Mouse (Mus musculus) naive thymus-derived CD4-positive, alpha-beta T cell, adult 2 months (primary cell): Measurements from ENCODE around the gene Wdr6.
"Not testable (repeated sequence)": the region's sequence is repeated elsewhere in the genome, so short reads cannot be mapped to it uniquely, and the experiment has no call there.

Experiments used
- DNase-seq: peaks from one replicate; pipeline ENCODE4 v3.0.0-alpha.2; 2011; ENCODE audit warnings: low read depth

Wdr6 gene

GRCm38 (mm10) chr9:108578545-108579343, at the start of gene Wdr6:
TSS of gene Wdr6 (minus strand) at chr9:108578739.
- peak; percentile 93 for DNase-seq

- peak; percentile 28 for DNase-seq
Observed at GRCm38 (mm10) chr9:108628141-108628540, 49.6 kb upstream of the Wdr6 start.

DNA sequence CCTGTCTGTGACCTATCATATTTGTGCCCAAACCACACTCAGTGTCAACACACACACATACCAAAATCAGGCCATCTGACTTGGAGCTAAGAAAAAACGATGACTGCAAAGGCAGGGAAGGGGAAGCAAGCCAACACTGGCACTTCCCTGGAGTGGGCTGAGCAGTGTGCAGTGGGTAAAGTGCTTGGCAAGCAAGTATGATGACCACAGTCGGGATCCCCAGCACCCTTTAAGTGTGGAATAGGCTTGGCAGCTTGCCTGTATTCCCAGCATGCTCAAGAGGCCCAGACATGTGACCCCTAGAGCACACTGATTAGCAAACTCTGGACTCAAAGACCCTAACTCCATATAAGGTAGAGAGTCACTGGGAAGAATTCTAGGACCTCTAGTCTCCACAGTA, 48.0 kb upstream of the Wdr6 start:
- DNase-seq = no peak

- peak; percentile 67 for DNase-seq
Observed at GRCm38 (mm10) chr9:108617301-108617700, 38.8 kb upstream of the Wdr6 start.

GRCm38 (mm10) chr9:108611488-108611887, 32.9 kb upstream of the Wdr6 start:
- no peak for DNase-seq

DNA sequence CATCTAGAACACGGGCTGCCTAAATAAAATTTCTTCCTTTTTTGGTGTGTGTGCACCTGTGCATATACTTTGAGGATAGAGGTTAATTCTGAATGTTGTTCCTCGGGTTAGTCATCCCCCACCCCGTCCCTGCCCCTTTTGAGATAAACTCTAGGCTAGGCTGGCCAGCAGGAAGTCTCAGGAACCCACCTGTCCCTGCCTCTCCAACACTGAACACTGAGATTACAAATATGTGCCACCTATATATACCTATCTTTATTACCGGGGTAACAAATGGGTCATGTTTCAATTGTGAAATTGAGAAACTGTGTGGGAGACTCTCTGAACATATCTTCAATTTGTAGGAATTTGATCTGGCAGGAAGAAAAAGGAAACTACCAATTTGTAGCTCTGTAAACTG, 30.4 kb upstream of the Wdr6 start:
- no peak for DNase-seq

DNA sequence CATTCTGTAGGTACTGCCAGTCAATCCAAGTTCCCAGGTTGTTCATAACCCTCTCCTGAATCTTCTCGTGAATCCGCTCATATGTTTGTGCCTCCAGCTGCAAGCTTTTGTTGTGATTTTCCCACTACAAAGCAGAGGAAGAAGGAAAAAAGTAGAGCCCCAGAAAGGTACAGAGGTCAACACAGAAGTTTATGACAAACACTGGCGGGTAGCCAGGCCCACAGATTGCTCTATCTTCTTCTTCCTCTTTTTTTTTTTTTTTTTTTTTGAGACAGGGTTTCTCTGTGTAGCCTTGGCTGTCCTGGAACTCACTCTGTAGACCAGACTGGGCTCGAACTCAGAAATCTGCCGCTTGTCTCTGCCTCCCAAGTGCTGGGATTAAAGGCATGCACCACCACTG, 29.4 kb upstream of the Wdr6 start:
- not testable (repeated sequence) for DNase-seq

DNA sequence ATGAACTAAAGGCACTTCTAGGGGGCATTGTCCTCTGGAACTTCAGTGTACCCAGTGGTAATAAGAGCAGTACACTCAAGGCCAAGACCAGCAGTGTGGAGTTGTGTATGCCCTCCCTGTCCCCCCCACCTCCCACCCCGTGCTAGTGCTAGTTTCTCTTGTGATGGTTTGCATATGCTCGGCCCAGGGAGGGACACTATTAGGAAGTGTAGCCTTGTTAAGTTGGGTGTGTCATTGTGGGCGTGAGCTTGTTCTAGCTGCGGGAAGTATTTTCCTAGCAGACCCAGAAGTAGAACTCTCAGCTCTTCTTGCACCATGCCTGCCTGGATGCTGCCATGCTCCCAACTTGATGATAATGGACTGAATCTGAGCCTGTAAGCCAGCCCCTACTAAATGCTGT, 23.4 kb upstream of the Wdr6 start:
- DNase-seq = no peak

DNA sequence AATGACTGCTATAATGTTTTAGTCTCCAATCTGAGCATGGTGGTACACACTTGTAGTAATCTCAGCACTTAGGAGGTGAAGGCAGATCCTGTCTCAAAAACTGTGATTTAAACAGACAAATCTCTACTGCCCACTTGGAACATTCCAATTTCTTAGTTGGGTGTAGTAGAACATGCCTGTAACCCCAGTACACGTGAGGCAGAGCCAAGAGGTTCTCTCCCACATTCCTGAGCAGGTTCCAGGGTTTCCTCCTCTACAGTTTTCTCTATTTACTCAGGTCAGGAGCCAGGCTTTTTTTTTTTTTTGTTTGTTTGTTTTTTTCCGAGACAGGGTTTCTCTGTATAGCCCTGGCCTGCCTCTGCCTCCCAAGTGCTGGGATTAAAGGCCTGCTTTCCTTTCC, 21.5 kb upstream of the Wdr6 start:
- DNase-seq = no peak

DNA sequence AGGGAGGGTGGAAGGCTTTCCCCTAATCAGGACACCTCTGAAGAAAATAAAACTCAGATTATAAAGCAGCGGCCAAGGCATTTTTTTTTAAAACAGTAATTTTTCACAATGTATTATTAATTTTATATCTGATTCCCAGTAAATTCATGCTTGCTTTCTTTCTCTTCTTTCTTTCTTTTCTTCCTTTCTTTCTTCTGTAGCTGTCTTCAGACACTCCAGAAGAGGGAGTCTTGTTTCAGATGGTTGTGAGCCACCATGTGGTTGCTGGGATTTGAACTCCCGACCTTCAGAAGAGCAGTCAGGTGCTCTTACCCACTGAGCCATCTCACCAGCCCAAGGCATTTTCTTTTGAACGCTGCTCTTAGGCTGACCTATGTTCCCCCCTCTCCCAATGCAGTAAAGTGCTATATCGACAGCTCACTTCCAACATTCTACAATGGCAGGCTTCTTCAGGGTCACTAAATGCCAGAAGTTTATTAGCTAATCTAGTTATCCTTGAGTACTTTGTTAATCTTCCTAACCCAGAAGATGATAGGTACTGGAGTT, 20.6 kb upstream of the Wdr6 start:
- no peak for DNase-seq

- peak; percentile 68 for DNase-seq
Observed at GRCm38 (mm10) chr9:108596998-108597764, 18.6 kb upstream of the Wdr6 start, which contains the start of gene P4htm. TSS of gene P4htm (minus strand) at chr9:108597667.

GRCm38 (mm10) chr9:108594354-108594753, 15.8 kb upstream of the Wdr6 start:
- DNase-seq = no peak

- DNase-seq = no peak
Observed at GRCm38 (mm10) chr9:108591462-108591861, 12.9 kb upstream of the Wdr6 start.

- DNase-seq = peak; percentile 42
Observed at GRCm38 (mm10) chr9:108589229-108589628, 10.7 kb upstream of the Wdr6 start.

DNA sequence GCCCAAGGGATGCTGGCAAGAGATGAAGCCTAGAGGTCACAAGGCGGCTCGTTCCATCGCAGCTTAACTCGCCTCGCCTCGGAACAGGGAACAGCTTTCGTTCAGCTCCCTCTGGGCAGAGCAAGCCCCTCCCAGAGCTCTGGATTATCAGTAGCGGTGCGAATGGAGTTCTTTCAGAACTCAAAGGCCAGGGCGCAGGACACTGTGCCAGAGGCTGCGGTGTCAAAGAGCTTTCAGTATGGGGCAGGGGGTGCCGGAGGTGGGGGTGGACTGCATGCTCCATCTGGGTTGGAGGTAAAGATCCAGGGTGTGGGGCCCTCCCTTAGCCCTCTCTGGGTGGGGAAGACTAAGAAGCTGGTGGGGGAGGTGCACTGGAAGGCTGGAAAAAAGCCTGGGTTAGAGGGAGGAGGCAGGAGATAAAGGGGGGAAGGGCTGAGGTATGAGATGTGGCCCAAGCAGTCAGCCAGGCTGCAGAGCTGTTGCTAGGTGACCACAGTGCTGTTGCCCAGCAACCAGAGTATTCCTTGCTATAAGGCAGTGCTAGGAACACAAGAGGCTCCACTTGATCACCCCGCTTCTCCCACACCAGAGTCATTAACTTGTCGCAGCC, 9.1 kb upstream of the Wdr6 start:
- no peak for DNase-seq

- no peak for DNase-seq
Observed at GRCm38 (mm10) chr9:108579344-108579690, 778 bp upstream of the Wdr6 start.

DNA sequence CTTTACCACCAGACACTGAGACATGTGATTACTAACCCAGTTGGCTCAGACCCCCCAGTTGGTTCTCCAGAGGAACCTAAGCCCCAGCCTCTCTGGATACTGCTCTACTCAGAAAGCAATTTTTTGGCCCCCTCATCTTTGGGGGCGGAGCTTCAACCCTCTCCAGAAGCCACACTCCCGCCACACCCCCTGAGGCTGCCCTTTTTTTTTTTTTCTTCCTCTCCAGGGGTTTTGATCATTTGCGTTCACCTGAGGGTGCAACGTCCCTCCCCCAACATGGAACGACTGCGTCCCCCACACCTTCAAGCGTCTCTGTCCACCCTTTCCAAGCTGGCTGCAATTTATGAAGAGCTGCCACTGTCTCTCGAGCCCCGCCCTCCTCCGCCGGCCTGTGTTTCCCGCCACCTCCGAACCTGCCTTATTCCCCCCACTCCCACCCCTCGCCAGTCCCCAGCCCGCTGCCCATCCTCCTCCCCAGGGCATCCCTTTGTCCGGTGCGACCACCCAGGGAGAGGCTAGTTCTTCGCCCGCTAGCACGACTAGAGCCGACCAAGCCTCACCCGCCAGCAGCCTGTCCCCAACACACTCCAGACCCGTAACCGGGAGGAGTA, 500 bp downstream of the Wdr6 start:
- peak; percentile 61 for DNase-seq

DNA sequence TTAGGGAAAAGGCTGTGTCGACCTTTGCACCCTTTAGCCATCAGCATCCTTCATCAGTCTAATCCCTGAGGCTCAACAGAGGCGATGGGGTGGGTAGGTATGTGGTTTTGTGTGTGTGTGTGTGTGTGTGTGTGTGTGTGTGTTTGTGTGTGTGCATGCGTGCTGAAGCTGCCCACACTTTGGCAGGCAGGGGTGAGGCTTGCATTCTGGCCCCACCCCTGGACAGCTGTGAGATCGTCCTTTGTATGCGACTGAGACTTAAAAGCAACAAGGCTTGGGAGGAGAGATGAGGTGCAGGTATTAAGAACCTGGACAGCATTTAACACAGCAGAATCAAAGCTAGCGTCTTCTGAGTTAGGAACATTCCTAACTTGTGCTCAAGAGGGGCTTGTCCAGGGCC, 1.5 kb downstream of the Wdr6 start:
- no peak for DNase-seq

- DNase-seq = no peak
Observed at GRCm38 (mm10) chr9:108575321-108576297, 2.9 kb downstream of the Wdr6 start.

- no peak for DNase-seq
Observed at GRCm38 (mm10) chr9:108574921-108575320, 3.6 kb downstream of the Wdr6 start.
